Mouse (Mus musculus): Measurements from ENCODE around the gene Hmgb4. TPM values are rescaled to one million over a fixed set of nuclear protein-coding genes. Genes with fewer than 3 reads are reported as not detected.

Gene Hmgb4
- total and polyA plus RNA-seq, 3 experiments = not detected

GRCm38 (mm10) chr4:128304049-128304448, 43.3 kb upstream of the Hmgb4 start:
- Histone ChIP-seq H3K36me3 (replicated peaks in 1 of 2; ENCODE audit: control insufficient read depth in 1 of 2, insufficient read depth in 1 of 2, low read length in 1 of 2) (no peaks in the 10 kb centered on the region), H3K27ac (ENCODE audit: insufficient read depth, low read depth) (no peak overlapping the region), H3K4me2 (ENCODE audit: insufficient read depth, low read depth, poor library complexity, severe bottlenecking) (no peak overlapping the region), H3K79me2 (replicated peaks; ENCODE audit: control insufficient read depth, extremely low read depth, insufficient read depth, poor library complexity, severe bottlenecking) (no peaks in the 10 kb centered on the region), H3K27me3 (replicated peaks) (no peaks in the 10 kb centered on the region), H3K9me3 (replicated peaks; ENCODE audit: low read length) (peaks cover 68% of the 10 kb centered on the region), H3K4me3 (replicated peaks in 1 of 3; ENCODE audit: low read depth in 2 of 3, low read length in 2 of 3, poor library complexity in 1 of 3) (no peak overlapping the region), H3K9ac (ENCODE audit: insufficient read depth, low read depth) (no peak overlapping the region), H3K4me1 (ENCODE audit: control insufficient read depth in 1 of 2, insufficient read depth in 2 of 2) (no peaks in the 10 kb centered on the region)
- DNase-seq (ENCODE audit: extremely low read depth) = no peak
- in situ Hi-C loops (cut with MboI; ENCODE audit: low pct_ligation_motif_present, low pct_unique_long_range_greater_than_20kb, low sequenced_read_pairs) (no loop called here), dilution Hi-C loops (cut with MboI; ENCODE audit: extremely low pct_ligation_motif_present, extremely low pct_unique_long_range_greater_than_20kb, low sequenced_read_pairs) (no loop called here)
- no peak for TF ChIP-seq MXI1 (IDR thresholded peaks at IDR 0.05; ENCODE audit: low read depth, low read length)
- TF ChIP-seq POLR2A (IDR thresholded peaks at IDR 0.05; ENCODE audit: low read depth, low read length) = no peak
- TF ChIP-seq RAD21 (IDR thresholded peaks at IDR 0.05; ENCODE audit: low read depth, low read length) = no peak
- TF ChIP-seq HCFC1 (IDR thresholded peaks at IDR 0.05; ENCODE audit: low read depth, low read length) = no peak
- no peak for TF ChIP-seq TCF12 (IDR thresholded peaks at IDR 0.05; ENCODE audit: low read depth, low read length)
- TF ChIP-seq IRF4 (IDR thresholded peaks at IDR 0.05; ENCODE audit: low read depth, low read length) = no peak
- no peak for TF ChIP-seq NELFE (IDR thresholded peaks at IDR 0.05; ENCODE audit: low read depth, low read length)
- TF ChIP-seq POLR2AphosphoS2 (IDR thresholded peaks at IDR 0.05; ENCODE audit: low read depth, low read length) = no peak
- no peak for TF ChIP-seq CHD2 (IDR thresholded peaks at IDR 0.05; ENCODE audit: low read length)
- no peak for TF ChIP-seq SIN3A (IDR thresholded peaks at IDR 0.05; ENCODE audit: low read length)
- no peak for TF ChIP-seq MYC (IDR thresholded peaks at IDR 0.05; ENCODE audit: low read depth, low read length)
- TF ChIP-seq JUN (IDR thresholded peaks at IDR 0.05; ENCODE audit: insufficient read depth, low read depth, low read length) = no peak
- TF ChIP-seq BHLHE40 (IDR thresholded peaks at IDR 0.05; ENCODE audit: low read depth, low read length) = no peak
- TF ChIP-seq KAT2A (IDR thresholded peaks at IDR 0.05; ENCODE audit: insufficient replicate concordance, low read length) = no peak
- no peak for TF ChIP-seq ETS1 (conservative IDR thresholded peaks at IDR 0.05; ENCODE audit: low read depth, low read length)
- TF ChIP-seq MAFK (IDR thresholded peaks at IDR 0.05; ENCODE audit: insufficient replicate concordance, low read length) = no peak
- no peak for TF ChIP-seq TBP (conservative IDR thresholded peaks at IDR 0.05; ENCODE audit: low read depth, low read length)
- no peak for TF ChIP-seq EP300 (IDR thresholded peaks at IDR 0.05; ENCODE audit: low read length)
- TF ChIP-seq MAX (IDR thresholded peaks at IDR 0.05; ENCODE audit: low read length) = no peak
- TF ChIP-seq NRF1 (IDR thresholded peaks at IDR 0.05; ENCODE audit: low read depth, low read length) = no peak

- in situ Hi-C loops (cut with MboI; ENCODE audit: low pct_ligation_motif_present, low pct_unique_long_range_greater_than_20kb, low sequenced_read_pairs) (no loop called here), dilution Hi-C loops (cut with MboI; ENCODE audit: extremely low pct_ligation_motif_present, extremely low pct_unique_long_range_greater_than_20kb, low sequenced_read_pairs) (no loop called here)
- Histone ChIP-seq H3K27me3 (replicated peaks) (no peaks in the 10 kb centered on the region), H3K9me3 (replicated peaks; ENCODE audit: low read length) (peaks cover 92% of the 10 kb centered on the region), H3K4me2 (ENCODE audit: insufficient read depth, low read depth, poor library complexity, severe bottlenecking) (no peak overlapping the region), H3K4me1 (ENCODE audit: control insufficient read depth in 1 of 2, insufficient read depth in 2 of 2) (no peaks in the 10 kb centered on the region), H3K79me2 (replicated peaks; ENCODE audit: control insufficient read depth, extremely low read depth, insufficient read depth, poor library complexity, severe bottlenecking) (no peaks in the 10 kb centered on the region), H3K4me3 (replicated peaks in 1 of 3; ENCODE audit: low read depth in 2 of 3, low read length in 2 of 3, poor library complexity in 1 of 3) (no peak overlapping the region), H3K36me3 (replicated peaks in 1 of 2; ENCODE audit: control insufficient read depth in 1 of 2, insufficient read depth in 1 of 2, low read length in 1 of 2) (no peaks in the 10 kb centered on the region), H3K27ac (ENCODE audit: insufficient read depth, low read depth) (no peak overlapping the region), H3K9ac (ENCODE audit: insufficient read depth, low read depth) (no peak overlapping the region)
- no peak for TF ChIP-seq JUND (conservative IDR thresholded peaks at IDR 0.05; ENCODE audit: low read depth, low read length)
- TF ChIP-seq USF2 (conservative IDR thresholded peaks at IDR 0.05; ENCODE audit: low read depth, low read length) = no peak
- no peak for TF ChIP-seq MAFK (IDR thresholded peaks at IDR 0.05; ENCODE audit: insufficient replicate concordance, low read length)
- DNase-seq (ENCODE audit: extremely low read depth) = no peak
Measured at GRCm38 (mm10) chr4:128288095-128288494, 27.3 kb upstream of the Hmgb4 start.
